Mouse (Mus musculus): ENCODE measurements around the gene Klhl41. TPM values are rescaled to one million over a fixed set of nuclear protein-coding genes. Genes with fewer than 3 reads are reported as not detected.
A peak's percentile ranks its signal among the peaks of the same experiment; 100 is the strongest.

Gene Klhl41
- polyA plus RNA-seq, 1 experiment from 2014 or later = 22.4 TPM

GRCm38 (mm10) chr2:69719121-69719520 lies 49.2 kb downstream of the Klhl41 start:
- WGBS = 89% methylated on average over 1 of the region's 1 CpGs
- Histone ChIP-seq H3K9ac (no peak overlapping the region), H3K4me3 (replicated peaks) (no peak overlapping the region), H3K4me2 (replicated peaks) (no peak overlapping the region), H3K9me3 (replicated peaks) (no peaks in the 10 kb centered on the region), H3K36me3 (no peaks in the 10 kb centered on the region), H3K27me3 (no peaks in the 10 kb centered on the region), H3K4me1 (0 out of 2 replicates have a peak, but pooled peaks cover 4% of the 10 kb centered on the region), H3K27ac (replicated peaks) (no peak overlapping the region)
- ATAC-seq (ENCODE audit: insufficient number of reproducible peaks, low FRiP score, low TSS enrichment, low read depth) = no peak

GRCm38 (mm10) chr2:69722273-69722649 lies 52.3 kb downstream of the Klhl41 start, which contains the start of gene Ppig:
Gene Ppig (plus strand): TSS chr2:69722545.
- H3K9ac ChIP-seq = peak within 1 kb of the TSS; percentile 86
- H3K36me3 ChIP-seq = no peaks in the 10 kb centered on the region
- peak within 1 kb of the TSS; percentile 98 for H3K4me3 ChIP-seq (replicated peaks)
- H3K4me1 ChIP-seq = peaks cover 7% of the 10 kb centered on the region; the same call in 1 of the 2 replicates
- H3K4me2 ChIP-seq (replicated peaks) = peak within 1 kb of the TSS; percentile 64
- H3K27ac ChIP-seq (replicated peaks) = peak within 1 kb of the TSS; percentile 94
- no peaks in the 10 kb centered on the region for H3K9me3 ChIP-seq (replicated peaks)
- ATAC-seq (ENCODE audit: insufficient number of reproducible peaks, low FRiP score, low TSS enrichment, low read depth) = no peak
- no peaks in the 10 kb centered on the region for H3K27me3 ChIP-seq
- 3% methylated on average over 12 of the region's 12 CpGs for WGBS

GRCm38 (mm10) chr2:69722650-69723518 lies 53.0 kb downstream of the Klhl41 start:
- ATAC-seq (ENCODE audit: insufficient number of reproducible peaks, low FRiP score, low TSS enrichment, low read depth) = peak; percentile 93

GRCm38 (mm10) chr2:69723519-69723825 lies 53.6 kb downstream of the Klhl41 start:
- Histone ChIP-seq H3K27me3 (no peaks in the 10 kb centered on the region), H3K9me3 (replicated peaks) (no peaks in the 10 kb centered on the region), H3K4me3 (replicated peaks) (peak overlapping the region; percentile 98), H3K36me3 (no peaks in the 10 kb centered on the region), H3K27ac (replicated peaks) (peak overlapping the region; percentile 94), H3K4me2 (replicated peaks) (peak overlapping the region; percentile 64), H3K4me1 (peaks cover 7% of the 10 kb centered on the region; the same call in 1 of the 2 replicates), H3K9ac (peak overlapping the region; percentile 86)
- ATAC-seq (ENCODE audit: insufficient number of reproducible peaks, low FRiP score, low TSS enrichment, low read depth) = no peak
- 1% methylated on average over 13 of the region's 13 CpGs for WGBS

More at GRCm38 (mm10) chr2:69722650-69723518, 53.0 kb downstream of the Klhl41 start:
- under 1% methylated on average over 91 of the region's 91 CpGs for WGBS
- Histone ChIP-seq H3K4me1 (peaks cover 7% of the 10 kb centered on the region; the same call in 1 of the 2 replicates), H3K9me3 (replicated peaks) (no peaks in the 10 kb centered on the region), H3K36me3 (no peaks in the 10 kb centered on the region), H3K9ac (peak overlapping the region; percentile 86), H3K27me3 (no peaks in the 10 kb centered on the region), H3K4me3 (replicated peaks) (peak overlapping the region; percentile 98), H3K4me2 (replicated peaks) (peak overlapping the region; percentile 64), H3K27ac (replicated peaks) (peak overlapping the region; percentile 94)

Other genes with a start within 250 kb of the Klhl41 start
- 0.30 and 0.37 TPM in 2 replicates for gene Lrp2, start 84.1 kb upstream of the Klhl41 start, polyA plus RNA-seq (2015; fragmentation: Nextera tagmentation; extraction: Ambion mirVana)
- 18.7 and 25.4 TPM in 2 replicates for gene Bbs5, start 22.9 kb upstream of the Klhl41 start, polyA plus RNA-seq (2015; fragmentation: Nextera tagmentation; extraction: Ambion mirVana)
- 10.5 and 11.6 TPM in 2 replicates for gene Fastkd1, start 43.4 kb downstream of the Klhl41 start, polyA plus RNA-seq (2015; fragmentation: Nextera tagmentation; extraction: Ambion mirVana)
- 144 and 145 TPM in 2 replicates for gene Ppig, start 52.4 kb downstream of the Klhl41 start, polyA plus RNA-seq (2015; fragmentation: Nextera tagmentation; extraction: Ambion mirVana)
- gene Ccdc173, start 119.5 kb downstream of the Klhl41 start, polyA plus RNA-seq (2015; fragmentation: Nextera tagmentation; extraction: Ambion mirVana) = 3.2 and 4.6 TPM in 2 replicates
- 24.4 and 25.0 TPM in 2 replicates for gene Phospho2, start 119.5 kb downstream of the Klhl41 start, polyA plus RNA-seq (2015; fragmentation: Nextera tagmentation; extraction: Ambion mirVana)
- 24.5 and 25.8 TPM in 2 replicates for gene Klhl23, start 151.8 kb downstream of the Klhl41 start, polyA plus RNA-seq (2015; fragmentation: Nextera tagmentation; extraction: Ambion mirVana)
- 287 and 315 TPM in 2 replicates for gene Ssb, start 191.4 kb downstream of the Klhl41 start, polyA plus RNA-seq (2015; fragmentation: Nextera tagmentation; extraction: Ambion mirVana)
- gene Mettl5, start 215.5 kb downstream of the Klhl41 start, polyA plus RNA-seq (2015; fragmentation: Nextera tagmentation; extraction: Ambion mirVana) = 35.8 and 36.6 TPM in 2 replicates
- gene Ubr3, start 227.1 kb downstream of the Klhl41 start, polyA plus RNA-seq (2015; fragmentation: Nextera tagmentation; extraction: Ambion mirVana) = 11.7 and 15.0 TPM in 2 replicates

All from embryonic facial prominence, embryonic 15.5 days (tissue).